Mouse (Mus musculus) CD4-positive, CD25-positive, alpha-beta regulatory T cell, adult 4 months (primary cell): ENCODE results near the gene Plxnb2. TPM values are rescaled to one million over a fixed set of nuclear protein-coding genes. Genes with fewer than 3 reads are reported as not detected.

Experiments used
- ATAC-seq: one replicate; pipeline ENCODE4 v1.8.0; 2017
- polyA plus RNA-seq, 2 experiments: library from polyadenylated mRNA; unstranded; fragments of 100-300 nt; shearing (Covaris generic); gene quantifications; one replicate each; pipeline ENCODE4 v1.2.1; 2017

The Plxnb2 gene
- 1 to 10 TPM in 1 of 2 experiments, under 1 TPM in 1; 0.85 to 2.8 TPM for polyA plus RNA-seq

GRCm38 (mm10) chr15:89180571-89181229 lies at the start of gene Plxnb2:
TSS of gene Plxnb2 (minus strand) at chr15:89180788.
- ATAC-seq: no peak

- ATAC-seq: no peak
Measured at GRCm38 (mm10) chr15:89215611-89216233, 35.1 kb upstream of the Plxnb2 start.

GRCm38 (mm10) chr15:89214953-89215352 lies 34.4 kb upstream of the Plxnb2 start:
- no peak for ATAC-seq

- ATAC-seq: no peak
Measured at GRCm38 (mm10) chr15:89213517-89213916, 32.9 kb upstream of the Plxnb2 start.

- no peak for ATAC-seq
Measured at GRCm38 (mm10) chr15:89212495-89212894, 31.9 kb upstream of the Plxnb2 start.

GRCm38 (mm10) chr15:89211716-89212461 lies 31.3 kb upstream of the Plxnb2 start:
- peak; percentile 19 for ATAC-seq

GRCm38 (mm10) chr15:89210915-89211715 lies 30.5 kb upstream of the Plxnb2 start, which contains the start of gene Ppp6r2:
TSS of gene Ppp6r2 (plus strand) at chr15:89211553.
- ATAC-seq: peak; percentile 54

GRCm38 (mm10) chr15:89209886-89210761 lies 29.5 kb upstream of the Plxnb2 start:
- peak; percentile 57 for ATAC-seq

- ATAC-seq: no peak
Measured at GRCm38 (mm10) chr15:89207457-89207856, 26.9 kb upstream of the Plxnb2 start.

- ATAC-seq: no peak
Measured at GRCm38 (mm10) chr15:89197056-89197455, 16.5 kb upstream of the Plxnb2 start.

- peak; percentile 96 for ATAC-seq
Measured at GRCm38 (mm10) chr15:89196313-89196706, 15.7 kb upstream of the Plxnb2 start, which contains the start of gene Dennd6b. TSS of gene Dennd6b (minus strand) at chr15:89196496.

GRCm38 (mm10) chr15:89195690-89196312 lies 15.2 kb upstream of the Plxnb2 start:
- peak; percentile 80 for ATAC-seq

GRCm38 (mm10) chr15:89195261-89195681 lies 14.7 kb upstream of the Plxnb2 start:
- no peak for ATAC-seq

GRCm38 (mm10) chr15:89184937-89185227 lies 4.3 kb upstream of the Plxnb2 start:
- ATAC-seq: no peak

GRCm38 (mm10) chr15:89184141-89184936 lies 3.8 kb upstream of the Plxnb2 start:
- ATAC-seq: no peak

- no peak for ATAC-seq
Measured at GRCm38 (mm10) chr15:89182842-89183241, 2.3 kb upstream of the Plxnb2 start.

GRCm38 (mm10) chr15:89182328-89182741 lies 1.7 kb upstream of the Plxnb2 start:
- ATAC-seq: no peak

GRCm38 (mm10) chr15:89181561-89182270 lies 1.1 kb upstream of the Plxnb2 start:
- no peak for ATAC-seq

GRCm38 (mm10) chr15:89180081-89180541 lies 477 bp downstream of the Plxnb2 start:
- no peak for ATAC-seq

GRCm38 (mm10) chr15:89179630-89179964 lies 991 bp downstream of the Plxnb2 start:
- no peak for ATAC-seq
